Mouse (Mus musculus) lung, adult 2 months (tissue): ENCODE measurements around the gene Map3k11.
A peak's percentile ranks its signal among the peaks of the same experiment; 100 is the strongest.

ENCODE experiments used
- CTCF ChIP-seq: fragments of 200-500 bp; IDR thresholded peaks from 2 replicates; pipeline ENCODE4 v1.5.1; 2011; ENCODE audit warnings: mild to moderate bottlenecking, low read length, control low read depth; ENCODE audit not compliant: insufficient read depth
- POLR2A ChIP-seq: fragments of 200-500 bp; IDR thresholded peaks from 2 replicates; pipeline ENCODE4 v1.6.1; 2011; ENCODE audit warnings: low read depth, mild to moderate bottlenecking, control low read depth, low read length, borderline replicate concordance; ENCODE audit errors: extremely low read depth

- TF ChIP-seq POLR2A: no peak
- peak; percentile 26; the same call in 1 of the 2 replicates for TF ChIP-seq CTCF
Measured at GRCm38 (mm10) chr19:5715793-5716688, 27.5 kb downstream of the Map3k11 start.
